Mouse (Mus musculus): ENCODE measurements around the gene Ngdn.
"Not testable (repeated sequence)": the region's sequence is repeated elsewhere in the genome, so short reads cannot be mapped to it uniquely, and the experiment has no call there.

Gene Ngdn

DNA sequence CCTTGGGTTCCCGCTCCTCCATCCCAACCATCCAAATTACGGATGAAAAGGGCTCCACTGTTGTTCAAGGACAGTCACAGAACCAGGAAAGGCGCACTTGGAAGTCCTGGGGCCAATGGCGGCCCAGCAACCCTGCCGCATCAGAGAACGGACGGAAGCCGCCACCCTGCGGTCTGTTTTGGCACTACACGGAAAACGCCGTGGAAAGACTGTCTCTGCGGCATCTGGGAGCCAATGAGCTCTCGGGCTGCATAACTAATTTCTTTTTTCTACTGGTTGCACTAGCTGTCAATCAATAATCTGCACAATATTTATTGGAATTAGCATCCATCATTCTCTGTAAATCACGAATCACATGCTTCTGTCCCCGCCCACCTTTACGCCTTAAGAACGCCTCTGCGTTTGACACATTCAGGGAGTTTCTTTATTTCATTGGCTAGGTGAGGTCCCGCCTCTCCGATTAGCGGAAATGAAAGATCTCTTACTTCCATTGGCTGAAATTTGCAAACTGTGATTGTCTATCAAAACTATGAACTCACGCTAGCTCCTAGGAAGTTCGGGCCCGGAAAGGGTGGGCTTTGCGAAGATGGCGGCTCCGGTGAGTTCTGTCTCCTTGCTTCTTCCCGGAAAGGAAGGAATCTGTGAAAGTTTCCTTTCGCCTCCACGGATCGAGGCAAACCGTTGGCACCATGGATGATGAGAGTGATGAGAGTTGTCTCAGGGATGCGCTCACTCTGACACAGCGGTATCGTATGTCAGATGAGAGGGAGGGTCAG lies at the start of gene Ngdn:
Gene Ngdn, plus strand, starts transcription at position 464 of the 776 bp plus-strand sequence.
- peak; percentile 97 for DNase-seq (ENCODE audit: low read depth, low spot score)

DNA sequence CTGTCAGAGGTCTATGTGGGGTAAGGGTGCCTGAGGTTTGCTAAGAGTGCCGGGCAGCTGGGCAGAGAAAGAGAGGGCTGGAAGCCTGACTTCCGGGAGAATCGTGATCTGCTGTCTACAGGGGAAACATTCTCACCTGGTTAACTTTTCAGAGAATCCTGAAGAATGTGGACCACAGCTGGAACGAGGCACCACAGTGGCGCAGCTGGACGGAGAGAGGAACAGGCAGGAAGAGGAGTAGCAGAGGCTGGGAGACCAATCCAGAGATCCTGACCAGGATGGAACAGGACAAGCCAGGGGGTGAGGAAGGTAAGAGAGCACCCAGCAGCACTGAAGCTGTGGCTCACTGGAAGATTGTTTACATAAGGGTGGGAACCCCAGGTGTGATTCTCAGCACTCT lies 49.6 kb upstream of the Ngdn start:
- no peak for DNase-seq (ENCODE audit: low read depth, low spot score)

DNA sequence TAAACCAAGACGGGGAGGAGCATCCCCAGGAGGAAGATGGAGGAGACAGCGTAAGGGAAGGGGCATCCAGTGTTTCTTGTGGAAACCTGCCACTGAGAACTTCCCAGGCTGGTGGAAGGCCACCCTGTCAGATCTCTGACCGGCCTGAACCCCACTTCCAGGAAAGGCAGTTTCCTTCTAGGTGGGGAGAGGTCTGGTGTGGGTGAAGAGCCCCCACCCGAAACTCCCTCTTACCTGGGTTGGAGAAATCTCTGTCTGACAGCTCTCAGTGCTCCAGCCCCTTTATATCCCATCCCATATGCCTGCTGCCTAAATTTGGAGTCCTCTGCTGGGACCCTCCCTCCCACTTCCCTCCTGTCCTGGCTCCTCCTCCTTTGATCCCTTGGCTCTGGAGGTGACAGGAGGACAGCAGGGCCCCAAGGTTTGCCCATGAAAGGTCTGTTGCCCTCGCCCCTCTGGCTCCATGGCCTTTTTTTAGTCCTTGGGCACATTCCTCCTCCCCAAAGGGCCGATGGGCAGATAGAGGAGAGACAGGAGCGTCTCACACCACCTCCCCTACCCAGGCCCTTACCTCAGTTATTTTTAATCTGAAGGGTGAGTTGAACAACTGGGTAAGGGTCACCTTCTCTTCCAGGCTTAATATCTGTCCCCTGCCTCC lies 48.8 kb upstream of the Ngdn start, which contains the start of gene Myh6:
Gene Myh6, minus strand, starts transcription at position 608 of the 658 bp plus-strand sequence.
- DNase-seq (ENCODE audit: low read depth, low spot score): no peak

DNA sequence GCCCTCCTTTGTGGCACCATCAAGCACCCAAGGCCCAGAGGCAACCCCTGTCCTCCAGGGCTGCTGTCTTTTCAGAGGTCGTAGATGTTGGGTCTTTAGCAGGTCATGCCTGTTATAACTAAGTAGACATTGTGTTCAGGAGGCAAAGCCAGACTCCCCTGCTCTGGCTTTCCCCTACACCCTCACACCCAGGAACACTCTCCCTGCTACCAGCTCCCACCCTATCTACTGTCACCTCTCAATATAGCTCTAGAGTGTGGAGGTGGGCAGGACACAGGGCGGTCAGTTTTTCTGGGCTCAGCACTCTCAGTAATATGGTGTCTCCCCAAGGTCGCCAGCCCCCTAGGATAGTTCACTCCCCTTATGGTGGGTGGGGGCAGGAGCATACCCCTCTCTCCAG lies 47.4 kb upstream of the Ngdn start:
- no peak for DNase-seq (ENCODE audit: low read depth, low spot score)

DNA sequence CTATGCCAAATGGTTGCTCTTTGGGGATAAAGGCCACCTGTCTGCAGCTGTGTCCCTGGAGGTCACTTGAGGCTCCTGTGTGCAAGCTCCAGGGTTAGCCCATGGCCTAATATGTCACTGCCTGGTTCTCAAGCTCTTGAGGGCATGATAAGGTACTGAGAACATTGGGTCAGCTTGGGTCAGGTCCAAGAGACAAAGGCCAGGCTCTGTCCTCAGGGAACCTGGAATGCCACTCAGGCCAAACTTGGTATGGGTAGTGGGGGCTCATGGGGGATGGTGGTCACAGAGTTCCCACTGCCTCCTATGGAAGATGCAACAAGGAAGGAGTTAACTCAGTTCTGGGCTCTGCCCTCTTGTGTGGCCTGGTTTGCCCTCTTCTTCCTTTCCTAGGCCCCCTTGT lies 46.9 kb upstream of the Ngdn start:
- no peak for DNase-seq (ENCODE audit: low read depth, low spot score)

DNA sequence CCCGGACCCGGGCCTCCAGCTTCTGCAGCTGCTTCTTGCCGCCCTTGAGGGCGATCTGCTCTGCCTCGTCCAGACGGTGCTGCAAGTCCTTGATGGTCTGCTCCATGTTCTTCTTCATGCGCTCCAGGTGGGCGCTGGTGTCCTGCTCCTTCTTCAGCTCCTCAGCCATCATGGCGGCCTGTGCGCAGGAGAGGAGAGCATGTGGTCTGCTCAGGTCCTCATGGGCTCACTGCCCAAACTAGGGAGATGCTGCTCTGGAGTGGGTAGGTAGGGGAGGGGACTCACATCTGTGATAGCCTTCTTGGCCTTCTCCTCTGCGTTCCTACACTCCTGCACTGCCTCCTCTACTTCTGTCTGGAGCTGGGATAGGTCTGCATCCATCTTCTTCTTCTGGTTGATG lies 42.5 kb upstream of the Ngdn start:
- DNase-seq (ENCODE audit: low read depth, low spot score): not testable (repeated sequence)

DNA sequence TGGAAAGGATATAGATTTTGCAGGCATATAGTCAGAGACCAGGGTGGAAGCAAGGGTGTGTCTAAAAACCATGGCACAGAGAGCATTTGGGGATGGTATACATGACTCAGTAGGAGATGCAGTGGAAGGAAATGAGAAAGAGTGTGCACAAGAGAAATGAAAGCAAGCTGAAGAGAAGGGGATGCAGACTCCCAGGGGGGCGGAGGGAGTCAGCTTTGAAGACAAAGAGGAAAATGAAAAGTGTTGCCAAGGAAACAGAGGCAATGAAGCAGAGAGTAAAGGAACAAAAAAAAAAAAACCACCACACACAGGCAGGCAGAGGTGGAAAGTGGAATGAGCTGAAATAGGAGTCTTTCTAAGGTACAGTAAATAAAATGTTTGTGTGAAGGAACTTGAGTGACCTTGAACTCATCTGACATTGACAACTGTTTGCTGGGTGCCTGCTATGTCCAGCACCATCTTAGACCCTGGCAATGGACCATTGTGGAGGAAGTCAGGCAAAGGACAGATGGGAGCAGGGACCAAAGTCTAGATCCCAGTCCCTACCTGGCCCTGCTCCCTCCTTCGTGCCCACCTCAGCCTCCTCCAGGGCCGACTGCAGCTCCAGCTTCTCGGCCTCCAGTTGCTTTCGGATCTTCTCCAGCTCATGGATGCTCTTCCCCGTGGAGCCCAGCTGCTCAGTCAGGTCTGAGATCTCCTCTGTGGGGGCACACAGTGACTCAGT lies 41.0 kb upstream of the Ngdn start:
- DNase-seq (ENCODE audit: low read depth, low spot score): no peak

DNA sequence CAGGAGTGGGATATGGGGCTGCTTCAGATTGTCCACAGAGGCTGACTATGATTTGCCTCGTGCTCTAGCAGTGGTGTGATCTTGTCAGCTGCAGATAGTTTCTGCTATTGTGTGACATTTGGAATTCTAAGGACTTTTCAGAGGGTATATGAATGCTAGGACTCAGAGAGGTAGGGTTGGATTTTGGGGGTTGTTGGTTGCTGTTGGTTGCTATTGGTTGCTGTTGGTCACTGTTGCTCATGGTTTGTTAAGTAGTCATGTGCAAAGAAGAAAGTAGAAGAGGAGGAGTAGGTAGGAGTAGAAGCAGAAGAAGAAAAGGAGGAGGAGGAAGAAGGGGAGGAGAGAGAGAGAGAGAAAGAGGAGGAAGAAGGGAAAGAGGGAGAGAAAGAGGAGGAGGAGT lies 38.6 kb upstream of the Ngdn start, which contains the start of gene Gm17428:
Gene Gm17428, plus strand, starts transcription at position 301 of the 400 bp plus-strand sequence.
- no peak for DNase-seq (ENCODE audit: low read depth, low spot score)

DNA sequence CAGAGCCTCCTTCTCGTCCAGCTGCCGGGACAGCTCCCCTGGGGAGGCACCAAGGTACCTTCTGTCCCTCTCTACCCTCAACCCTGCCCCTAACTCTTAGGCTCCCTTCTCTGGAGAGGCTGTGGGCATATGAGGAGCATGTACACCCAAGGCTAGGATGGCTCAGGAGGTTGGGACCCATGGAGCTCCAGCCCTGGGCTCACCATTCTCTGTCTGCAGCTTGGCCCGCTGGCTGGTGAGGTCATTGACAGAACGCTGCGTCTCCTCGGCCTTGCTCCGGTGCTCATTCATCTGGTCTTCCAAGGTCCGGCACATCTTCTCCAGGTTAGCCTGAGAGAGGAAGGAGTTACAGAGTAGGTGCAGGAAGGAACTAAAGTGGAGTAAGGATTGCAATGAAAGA lies 36.6 kb upstream of the Ngdn start:
- no peak for DNase-seq (ENCODE audit: low read depth, low spot score)

DNA sequence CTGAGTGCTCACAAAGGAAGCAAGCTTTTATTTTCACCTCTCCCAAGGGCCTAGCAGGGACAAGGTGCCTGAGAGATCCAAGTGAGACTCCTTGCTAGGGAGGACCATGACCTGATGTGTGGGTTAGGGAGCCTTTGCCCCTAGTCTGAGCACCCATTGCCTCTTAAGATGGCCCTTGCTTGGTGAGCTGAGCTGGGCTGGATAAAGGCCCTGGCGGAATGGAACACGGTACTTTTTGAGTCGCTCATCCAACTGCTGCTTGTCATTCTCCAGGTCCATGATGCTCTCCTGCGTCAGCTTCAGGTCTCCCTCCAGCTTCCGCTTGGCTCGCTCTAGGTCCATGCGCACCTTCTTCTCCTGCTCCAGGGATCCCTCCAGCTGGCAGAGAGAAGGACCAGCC lies 33.3 kb upstream of the Ngdn start:
- DNase-seq (ENCODE audit: low read depth, low spot score): no peak

DNA sequence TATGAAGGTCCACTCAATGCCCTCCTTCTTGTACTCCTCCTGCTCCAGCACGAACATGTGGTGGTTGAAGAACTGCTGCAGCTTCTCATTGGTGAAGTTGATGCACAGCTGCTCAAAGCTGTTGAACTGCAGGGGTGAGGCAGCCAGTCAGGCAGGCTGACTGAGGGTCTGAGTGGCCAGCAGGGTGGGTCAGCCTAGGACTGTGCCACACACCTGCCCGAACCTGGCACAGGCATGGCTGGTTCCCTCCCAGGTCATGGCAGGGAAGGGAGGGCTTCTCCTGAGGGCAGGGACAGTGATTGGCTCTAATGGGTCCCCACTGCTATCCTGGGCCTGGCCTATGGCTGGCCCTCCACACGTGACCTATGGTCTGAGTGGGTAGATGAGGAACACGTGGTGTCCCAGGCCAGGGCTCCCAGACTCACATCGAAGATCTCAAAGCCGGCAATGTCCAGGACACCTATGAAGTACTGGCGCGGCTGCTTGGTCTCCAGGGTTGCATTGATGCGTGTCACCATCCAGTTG lies 26.8 kb upstream of the Ngdn start:
- DNase-seq (ENCODE audit: low read depth, low spot score): not testable (repeated sequence)

DNA sequence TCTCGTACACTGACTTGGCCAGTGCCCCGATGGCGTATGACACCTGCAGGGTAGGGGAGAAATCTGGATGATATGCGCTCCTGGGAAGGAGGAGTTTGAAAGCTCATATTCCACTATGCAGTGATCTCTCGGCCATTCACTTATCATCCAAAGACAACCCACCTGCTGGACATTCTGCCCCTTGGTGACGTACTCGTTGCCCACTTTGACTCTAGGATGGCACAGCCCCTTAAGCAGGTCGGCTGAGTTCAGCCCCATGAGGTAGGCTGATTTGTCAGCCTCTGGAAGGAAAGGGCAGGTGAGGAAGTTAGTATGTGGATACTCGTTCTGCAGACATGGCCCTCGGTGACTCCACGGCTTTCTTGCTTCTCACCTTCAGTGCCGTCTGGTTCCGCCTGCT lies 26.4 kb upstream of the Ngdn start:
- DNase-seq (ENCODE audit: low read depth, low spot score): no peak

DNA sequence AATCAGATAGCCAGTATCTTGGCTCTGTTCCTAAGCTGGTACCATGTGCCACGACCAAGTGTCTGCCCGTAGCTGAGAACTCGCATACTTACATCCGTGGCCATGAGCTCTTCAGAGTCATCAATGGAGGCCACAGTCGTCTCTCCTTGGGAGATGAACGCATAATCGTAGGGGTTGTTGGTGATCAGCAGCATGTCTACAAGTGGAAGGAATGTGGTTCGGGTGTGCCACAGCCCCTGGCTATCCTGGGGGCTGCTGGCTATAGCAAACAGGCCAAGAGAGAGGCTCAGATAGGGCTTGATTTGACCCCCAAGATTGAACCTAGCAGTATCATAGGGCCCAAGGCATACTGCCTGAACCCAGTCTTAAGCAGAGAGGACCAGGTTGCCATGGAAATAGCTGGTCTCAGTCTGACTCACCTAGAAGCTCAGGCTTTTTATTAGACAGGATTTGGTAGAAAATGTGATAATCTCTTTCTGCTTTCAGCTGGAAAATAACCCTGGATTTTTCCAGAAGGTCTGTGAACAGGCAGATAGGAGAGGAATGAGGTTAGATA lies 25.3 kb upstream of the Ngdn start:
- DNase-seq (ENCODE audit: low read depth, low spot score): no peak

DNA sequence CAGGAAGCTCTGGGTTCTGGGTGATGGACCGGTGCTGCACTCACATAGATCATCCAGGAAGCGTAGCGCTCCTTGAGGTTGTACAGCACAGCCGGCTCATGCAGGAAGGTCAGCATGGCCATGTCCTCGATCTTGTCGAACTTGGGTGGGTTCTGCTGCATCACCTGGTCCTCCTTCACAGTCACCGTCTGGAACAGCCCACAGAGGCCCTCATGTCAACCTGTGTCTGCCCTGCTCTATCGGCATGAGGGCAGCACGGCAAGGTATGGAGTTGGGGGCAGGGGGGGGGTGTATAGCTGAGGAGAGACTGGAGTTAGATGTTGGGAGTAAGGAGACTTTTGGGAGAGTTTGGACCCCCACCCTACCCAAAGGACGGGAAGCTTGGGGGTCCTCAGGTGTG lies 23.1 kb upstream of the Ngdn start:
- DNase-seq (ENCODE audit: low read depth, low spot score): no peak

DNA sequence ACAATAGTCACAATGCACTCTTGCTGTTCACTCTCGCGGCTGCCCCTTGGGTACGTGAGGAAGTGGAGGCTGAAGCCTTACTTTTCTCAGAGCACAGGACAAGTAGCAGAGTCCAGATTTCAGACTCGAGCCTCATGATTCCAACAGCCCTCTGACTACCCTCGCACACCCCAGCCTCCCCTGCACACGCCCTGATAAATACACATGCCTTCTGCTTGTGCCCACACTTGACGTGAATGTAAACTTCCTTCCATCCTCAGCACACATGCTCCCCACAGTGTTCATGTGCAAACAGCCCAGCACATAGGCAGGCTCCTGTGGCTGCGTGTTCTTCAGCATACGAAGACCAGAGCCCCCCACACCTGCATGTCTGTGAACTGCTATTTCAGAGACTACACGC lies 21.6 kb upstream of the Ngdn start:
- DNase-seq (ENCODE audit: low read depth, low spot score): no peak

DNA sequence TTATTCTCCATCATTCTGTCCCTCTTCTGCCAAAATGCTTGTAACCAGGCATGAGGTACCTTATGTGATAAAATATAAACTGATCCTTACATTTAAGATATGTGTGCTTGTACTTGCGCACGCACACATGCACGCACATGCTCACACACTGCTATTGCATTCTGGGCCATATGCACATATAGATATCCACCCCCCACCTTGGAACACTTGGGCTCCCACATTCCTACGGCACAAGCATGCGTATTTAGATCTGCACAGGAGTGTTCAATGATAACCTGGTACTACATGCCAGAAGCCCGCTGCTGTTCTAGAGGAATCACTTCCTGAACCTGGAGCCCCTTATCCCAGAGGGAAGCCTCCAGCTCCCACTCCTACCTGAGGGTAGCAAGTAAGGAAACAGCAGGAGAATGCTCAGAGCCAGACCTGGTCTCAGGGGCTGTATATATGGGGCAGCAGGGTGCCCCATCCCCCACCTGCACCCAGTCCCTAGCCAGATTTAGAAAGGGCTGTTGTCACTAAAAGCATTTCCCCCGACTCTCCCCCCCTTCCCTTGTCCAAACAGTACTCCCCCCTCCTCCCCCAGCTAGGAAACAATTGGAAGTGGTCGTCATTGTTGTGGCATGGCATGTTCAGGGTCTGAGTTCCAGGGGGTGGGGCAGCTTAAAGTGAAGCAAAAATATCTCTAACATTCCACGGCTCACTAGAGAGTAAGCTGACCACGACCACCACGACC lies 21.0 kb upstream of the Ngdn start, which contains the start of gene Myh7:
Gene Myh7, minus strand, starts transcription at position 491 of the 733 bp plus-strand sequence.
- DNase-seq (ENCODE audit: low read depth, low spot score): no peak

DNA sequence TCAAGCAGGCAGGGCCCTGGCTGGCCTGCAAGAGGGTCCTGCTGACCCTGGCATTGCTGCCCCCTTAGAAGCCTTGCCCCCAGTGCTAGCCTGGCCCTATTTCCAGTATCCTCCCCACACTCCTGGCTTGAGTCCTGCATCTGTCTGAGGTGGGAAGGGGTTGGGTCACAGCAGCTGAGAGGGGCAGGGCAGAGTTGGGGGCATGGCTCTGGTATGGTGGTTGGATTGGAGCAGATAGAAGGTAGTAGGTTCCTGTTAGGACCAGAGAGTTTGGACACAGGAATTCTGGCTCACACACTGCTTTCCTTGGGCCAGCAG lies 20.4 kb upstream of the Ngdn start:
- no peak for DNase-seq (ENCODE audit: low read depth, low spot score)

DNA sequence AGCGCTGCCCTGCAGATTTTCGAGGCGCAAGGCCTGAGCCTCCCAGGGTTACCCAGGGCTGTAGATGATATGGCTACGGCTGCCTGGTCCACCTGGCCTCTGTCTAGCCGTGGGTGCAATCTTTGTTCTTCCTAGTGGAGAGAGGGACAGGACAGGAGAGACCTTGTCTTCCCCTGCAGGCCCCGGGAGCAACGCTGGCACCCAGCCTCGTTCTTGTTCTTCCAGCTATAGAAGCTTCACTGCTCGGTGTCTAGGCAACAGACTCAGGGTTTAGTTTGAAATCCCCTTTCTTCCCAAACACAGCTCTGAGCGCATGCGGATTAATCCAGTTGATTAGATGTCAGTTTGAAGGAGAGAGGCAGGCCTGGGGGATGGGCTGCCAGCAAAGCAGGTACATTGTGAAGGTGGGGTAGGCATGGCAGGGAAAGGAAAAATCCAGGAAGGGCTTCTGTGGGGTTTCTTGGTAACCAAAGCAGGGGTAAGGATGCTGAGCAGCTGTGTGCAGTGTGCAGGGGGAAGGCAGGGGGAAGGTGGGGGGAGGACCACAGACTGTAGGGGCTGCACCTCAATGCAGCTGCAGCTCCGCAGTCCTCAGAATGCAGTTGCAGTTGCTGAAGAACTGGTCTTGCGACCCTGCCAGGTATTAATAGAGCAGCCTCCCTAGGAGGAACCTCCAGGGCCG lies 19.7 kb upstream of the Ngdn start:
- DNase-seq (ENCODE audit: low read depth, low spot score): no peak

DNA sequence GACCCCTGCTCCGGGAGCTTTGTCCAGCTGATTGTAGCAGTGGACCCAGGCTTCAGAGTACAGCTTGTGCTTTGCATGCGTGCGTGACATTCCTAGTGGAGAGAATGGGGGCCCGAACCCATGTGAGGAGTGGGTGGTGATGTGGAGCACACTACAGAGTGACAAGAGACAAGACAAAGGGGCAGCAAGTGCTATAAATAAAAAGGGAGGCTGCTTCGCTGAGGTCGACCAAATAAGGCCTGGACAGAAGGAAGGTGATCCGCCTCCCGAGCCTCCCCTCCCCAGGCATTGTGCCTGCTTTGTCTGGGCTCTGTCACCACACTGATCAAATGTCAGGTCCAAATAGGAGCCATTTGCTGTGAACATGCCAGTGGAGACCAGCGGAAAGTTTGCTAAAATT lies 18.5 kb upstream of the Ngdn start:
- DNase-seq (ENCODE audit: low read depth, low spot score): no peak

DNA sequence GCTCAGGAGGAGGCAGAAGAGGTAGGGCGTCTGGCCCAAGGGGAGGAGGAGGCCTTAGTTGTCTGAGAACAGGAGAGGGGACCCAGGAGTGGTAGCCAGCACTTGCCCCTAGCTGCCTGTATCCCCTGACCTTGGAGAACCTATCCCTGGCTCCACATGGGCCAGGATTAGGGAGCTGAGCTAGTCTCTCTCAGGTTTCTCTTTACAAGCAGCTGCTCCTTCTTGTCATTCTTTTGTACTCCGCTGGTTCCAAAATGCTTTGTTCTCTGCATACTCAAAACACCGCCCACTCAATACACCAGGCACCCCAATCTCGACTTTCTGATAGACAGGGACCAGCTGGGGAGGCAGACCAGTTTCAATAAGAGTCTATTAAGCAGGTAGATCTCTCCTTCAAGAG lies 18.0 kb upstream of the Ngdn start:
- DNase-seq (ENCODE audit: low read depth, low spot score): no peak

DNA sequence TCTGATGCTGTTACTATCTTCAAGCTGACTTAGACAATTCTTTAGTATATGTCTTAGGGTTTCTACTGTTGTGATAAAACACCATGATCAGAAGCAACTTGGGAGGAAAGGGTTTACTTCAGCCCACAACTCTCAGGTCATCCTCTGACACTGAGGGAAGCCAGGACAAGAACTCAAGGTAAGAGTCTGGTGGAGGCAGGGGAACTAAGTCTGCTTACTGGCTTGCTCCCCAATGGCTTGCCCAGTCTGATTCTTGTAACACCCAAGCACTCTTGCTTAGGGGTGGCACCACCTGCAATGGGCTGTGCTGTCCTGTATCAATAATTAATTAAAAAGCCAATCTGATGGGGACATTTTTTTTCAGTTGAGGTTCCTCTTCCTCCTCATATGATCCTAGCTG lies 16.6 kb upstream of the Ngdn start:
- DNase-seq (ENCODE audit: low read depth, low spot score): no peak

Data from c-Kit-negative CD71-positive TER-119-positive erythroid progenitor cells, embryonic 14.5 days (primary cell).